Mouse (Mus musculus) layer of hippocampus, adult 11-12 months (tissue): Measurements from ENCODE around the gene Parp14.

Source experiments
- DNase-seq: peaks from one replicate; pipeline ENCODE4 v3.0.0; 2022; ENCODE audit warnings: low spot score

Gene Parp14

DNA sequence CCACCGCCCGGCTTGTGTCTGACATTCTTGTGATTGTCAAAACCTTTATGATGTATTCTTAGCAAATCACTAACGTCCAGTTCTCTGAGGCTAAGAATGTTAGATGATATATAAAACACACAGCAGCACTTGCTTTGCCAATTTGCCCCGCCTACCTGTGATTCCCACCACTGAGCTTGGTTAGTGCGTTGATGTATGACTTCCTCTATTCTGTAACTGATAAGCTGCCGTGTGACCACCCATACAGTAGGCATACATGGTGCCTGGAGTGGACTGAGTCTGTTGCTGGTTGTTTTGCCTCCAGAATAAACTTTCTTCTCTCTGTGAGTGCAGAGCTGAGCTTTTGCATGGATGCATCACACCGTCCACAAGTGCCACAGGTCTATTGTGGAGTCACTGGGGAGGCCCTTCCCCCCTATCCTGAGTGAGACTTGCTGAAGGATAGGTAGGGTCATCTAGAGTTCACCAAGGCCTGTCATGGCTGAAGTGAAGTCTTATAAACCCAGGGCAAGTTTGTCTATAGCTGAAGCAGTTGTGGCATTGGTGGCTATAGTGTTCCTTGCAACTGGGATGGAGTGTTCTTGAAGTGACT, 87.1 kb downstream of the Parp14 start:
- DNase-seq = no peak

DNA sequence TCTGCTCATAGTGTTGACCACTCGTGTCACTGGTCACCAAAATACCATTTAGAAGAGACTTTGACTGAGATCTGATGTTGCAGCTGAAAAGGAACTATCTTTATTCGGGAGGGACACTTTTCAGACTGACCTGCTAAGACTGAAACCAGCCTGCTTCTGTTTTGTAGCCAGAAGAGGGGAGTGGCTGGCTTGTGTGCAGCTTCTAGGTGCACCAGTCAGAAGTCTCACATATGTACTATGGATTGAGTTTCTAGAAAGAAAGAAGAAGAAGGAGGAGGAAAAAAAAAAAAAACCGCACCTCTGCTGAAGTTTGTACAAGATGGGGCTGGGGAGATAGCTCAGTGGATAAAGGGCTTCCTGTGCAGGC, 88.2 kb downstream of the Parp14 start:
- no peak for DNase-seq
